Mouse (Mus musculus) thymus, postnatal 36 days (tissue): ENCODE measurements around the gene Creld1.

Experiments used
- DNase-seq, 2 experiments: peaks; one replicate each; pipeline ENCODE4 v3.0.0; 2022; ENCODE audit warnings: mixed read lengths in 2 of 2

The Creld1 gene

GRCm38 (mm10) chr6:113513944-113514343 lies 30.8 kb downstream of the Creld1 start:
- no peak for DNase-seq

- no peak for DNase-seq
Measured at GRCm38 (mm10) chr6:113514600-113514999, 31.5 kb downstream of the Creld1 start.

- peak; percentile 44 to 66 for DNase-seq
Measured at GRCm38 (mm10) chr6:113517434-113518080, 34.5 kb downstream of the Creld1 start.

GRCm38 (mm10) chr6:113522310-113522709 lies 39.2 kb downstream of the Creld1 start:
- DNase-seq, result no peak

- no peak for DNase-seq
Measured at GRCm38 (mm10) chr6:113523420-113523819, 40.3 kb downstream of the Creld1 start.

- peak; percentile 89 to 91 for DNase-seq
Measured at GRCm38 (mm10) chr6:113530932-113531839, 48.1 kb downstream of the Creld1 start, which contains the start of the genes Emc3 and Fancd2. Gene Emc3 (minus strand): TSS chr6:113531652. Gene Fancd2 (plus strand): TSS chr6:113531682.

- no peak for DNase-seq
Measured at GRCm38 (mm10) chr6:113531840-113532404, 48.8 kb downstream of the Creld1 start.

- no peak for DNase-seq
Measured at GRCm38 (mm10) chr6:113534886-113535285, 51.8 kb downstream of the Creld1 start.

- no peak for DNase-seq
Measured at GRCm38 (mm10) chr6:113541610-113542009, 58.5 kb downstream of the Creld1 start.
